9 mouse cellular contexts compared by ENCODE assay signal in the genomic region with DNA sequence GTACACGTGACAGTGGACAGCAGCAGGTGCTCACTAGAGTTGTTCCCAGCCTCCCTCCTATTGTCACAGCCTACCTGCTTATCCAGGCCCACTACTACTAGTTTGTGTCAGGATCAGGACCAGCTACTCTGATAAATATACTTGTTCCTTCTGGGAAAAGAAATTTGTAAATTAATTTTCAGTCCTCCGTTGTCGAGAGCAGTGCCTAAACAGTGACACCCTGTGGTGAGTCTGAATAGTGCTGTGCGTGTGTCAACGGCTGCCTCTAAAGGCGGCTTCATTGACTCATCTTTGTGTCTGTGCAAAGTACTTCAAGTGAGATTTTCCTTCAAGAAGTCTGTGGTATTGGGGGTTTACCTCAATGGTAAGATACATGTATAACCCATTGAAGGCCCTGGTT. TPM values are rescaled to one million over a fixed set of nuclear protein-coding genes. Genes with fewer than 3 reads are reported as not detected.
DNase-seq lines count a peak whose midpoint lies in the region; TF ChIP-seq lines count a peak whose summit lies in the region.
"Had no signal": no experiment of that assay in that cellular context is flagged by ENCODE, and none has a peak within 500 bp of the region (broad histone marks: within the 10 kb centered on the region; RNA-seq: fewer than 3 reads in every experiment).

No protein-coding gene starts in this region.

- no peaks in the 10 kb centered on the region for H3K4me1 ChIP-seq in bone marrow, adult 2 months (ENCODE audit: control insufficient read depth, insufficient read depth, low read length)

- peak; percentile 70 for TF ChIP-seq CTCF in bone marrow, adult 2 months (IDR thresholded peaks at IDR 0.05; ENCODE audit: control insufficient read depth, insufficient read depth, low read length)

- intact Hi-C loops in left cerebral cortex, postnatal 4 days (cut with DNase I): loop anchor here (5.0 kb wide), 1 partner anchor 105 kb away; no protein-coding TSS in a partner anchor

- H3K27ac ChIP-seq in bone marrow, adult 2 months (ENCODE audit: control insufficient read depth, insufficient read depth, low read depth, low read length, poor library complexity): no peak overlapping the region

- no peak overlapping the region for H3K4me3 ChIP-seq in bone marrow, adult 2 months (replicated peaks; ENCODE audit: control insufficient read depth, low read depth, low read length)

- peak; percentile 40 to 81 for DNase-seq in adrenal gland, adult (ENCODE audit: inconsistent age in 2 of 2, low spot score in 1 of 2)
- no peak for DNase-seq in adrenal gland, adult 8-10 months
- peak; percentile 55 to 59 for DNase-seq in left cerebral cortex, adult 18-20 months (ENCODE audit: low spot score in 2 of 2)
- DNase-seq in left cerebral cortex, adult 11 months (ENCODE audit: low spot score): no peak
- peak; percentile 31 to 44 for DNase-seq in frontal cortex, postnatal 25 days (ENCODE audit: low spot score in 2 of 2)
- peak; percentile 30 for DNase-seq in left cerebral cortex, postnatal 4 days
- peak; percentile 76 to 77 for DNase-seq in right cerebral cortex, adult 2 months (ENCODE audit: low spot score in 2 of 2)

- TF ChIP-seq POLR2A in bone marrow, adult 2 months (IDR thresholded peaks at IDR 0.05; ENCODE audit: borderline replicate concordance, control insufficient read depth, low read depth, low read length): no peak

- 36% methylated on average over 6 of the region's 6 CpGs for WGBS in bone marrow, adult 2 months

RNA-seq across cellular contexts. Expression of a gene that starts 35.5 kb away (rescaled TPM):
- 1 to 10 TPM in 1 of 4 experiments, not detected in 3; 3.1 TPM for total RNA-seq in adrenal gland, adult 8-10 months (2022)
- not detected for total RNA-seq in left cerebral cortex, adult 18-20 months (2021)
- polyA plus RNA-seq in bone marrow, adult 2 months (2011; ENCODE audit: insufficient read depth, insufficient read length, low replicate concordance, missing spikeins): not detected in 2 replicates
- total RNA-seq in left cerebral cortex, postnatal 4 days (2021): not detected
- polyA plus RNA-seq: heart, embryonic 14.5 days had no signal

RNA-seq across cellular contexts. Expression of a gene that starts 46.5 kb away (rescaled TPM):
- total RNA-seq in adrenal gland, adult 8-10 months (2022): 10 to 100 TPM; 55.0 to 59.3 (median 56.6) TPM
- total RNA-seq in left cerebral cortex, adult 18-20 months (2021): 10 to 100 TPM; 55.8 to 56.4 TPM
- polyA plus RNA-seq in bone marrow, adult 2 months (2011; ENCODE audit: insufficient read depth, insufficient read length, low replicate concordance, missing spikeins): 23.3 and 34.5 TPM in 2 replicates
- total RNA-seq in left cerebral cortex, postnatal 4 days (2021): 10 to 100 TPM; 58.3 to 62.8 TPM

RNA-seq across cellular contexts. Expression of a gene that starts 48.6 kb away (rescaled TPM):
- 100 to 1,000 TPM in 3 of 4 experiments, 10 to 100 TPM in 1; 95.7 to 109 (median 104) TPM for total RNA-seq in adrenal gland, adult 8-10 months (2022)
- total RNA-seq in left cerebral cortex, adult 18-20 months (2021): 10 to 100 TPM; 87.5 to 89.1 TPM
- polyA plus RNA-seq in bone marrow, adult 2 months (2011; ENCODE audit: insufficient read depth, insufficient read length, low replicate concordance, missing spikeins): 17.0 and 28.2 TPM in 2 replicates
- 10 to 100 TPM; 97.9 to 100.0 TPM for total RNA-seq in left cerebral cortex, postnatal 4 days (2021)

Comparison
In these comparisons a context has a peak if more than half of its experiments do, and no peak if none do; other contexts are left out.
1. DNase-seq: peak in adrenal gland, adult (2 of 2), left cerebral cortex, adult 18-20 months (2 of 2), frontal cortex, postnatal 25 days (2 of 2), left cerebral cortex, postnatal 4 days (single experiment) and right cerebral cortex, adult 2 months (2 of 2); none in adrenal gland, adult 8-10 months (single experiment) and left cerebral cortex, adult 11 months (single experiment).